Mouse (Mus musculus) small intestine, adult 2 months (tissue): Measurements from ENCODE around the gene Maml3. TPM values are rescaled to one million over a fixed set of nuclear protein-coding genes. Genes with fewer than 3 reads are reported as not detected.

Source experiments
- H3K27ac ChIP-seq: fragments of 200-500 bp; 2 replicates; pipeline ENCODE4 v1.5.1; 2012; ENCODE audit warnings: low read depth, low read length, control low read depth, inconsistent platforms; ENCODE audit not compliant: insufficient read depth
- H3K27me3 ChIP-seq: fragments of 200-500 bp; 2 replicates; pipeline ENCODE4 v1.6.1; 2012; ENCODE audit warnings: mild to moderate bottlenecking, moderate library complexity, low read length, inconsistent platforms; ENCODE audit not compliant: control insufficient read depth, insufficient read depth
- H3K36me3 ChIP-seq: fragments of 200-500 bp; 2 replicates; pipeline ENCODE4 v1.6.1; 2012; ENCODE audit warnings: mild to moderate bottlenecking, low read length, control low read depth, inconsistent platforms; ENCODE audit not compliant: control insufficient read depth, insufficient read depth
- H3K4me1 ChIP-seq: fragments of 200-500 bp; 2 replicates; pipeline ENCODE4 v1.6.1; 2012; ENCODE audit warnings: low read length, inconsistent platforms, mixed read lengths; ENCODE audit not compliant: control insufficient read depth, insufficient read depth, insufficient read length
- H3K4me3 ChIP-seq: fragments of 200-500 bp; 2 replicates; pipeline ENCODE4 v1.5.1; 2012; ENCODE audit warnings: low read depth, mild to moderate bottlenecking, control low read depth, inconsistent platforms, low read length, moderate library complexity
- CTCF ChIP-seq: fragments of 200-500 bp; IDR thresholded peaks from 2 replicates; pipeline ENCODE4 v1.5.1; 2012; ENCODE audit warnings: low read depth, mild to moderate bottlenecking, control low read depth, inconsistent platforms, low read length, moderate library complexity, mixed read lengths; ENCODE audit not compliant: insufficient replicate concordance, insufficient read length; ENCODE audit errors: extremely low read depth
- POLR2A ChIP-seq: fragments of 200-500 bp; IDR thresholded peaks from 2 replicates; pipeline ENCODE4 v1.6.1; 2012; ENCODE audit warnings: low read depth, mild to moderate bottlenecking, control low read depth, inconsistent platforms, low read length, moderate library complexity
- WGBS: fragments of 180-500 bp; shearing (Covaris S2); methylation state at CpG from one replicate; pipeline ENCODE4 v1.1.7; 2018; 5-methylcytosine and 5-hydroxymethylcytosine counted together
- polyA plus RNA-seq: library from polyadenylated mRNA; depleted of rRNA; stranded (reverse); fragments of >200 nt; gene quantifications from 2 replicates; pipeline ENCODE4 v1.2.3, GENCODE M21; 2012

Gene Maml3
- polyA plus RNA-seq, 1 experiment, result 3.2 TPM

DNA sequence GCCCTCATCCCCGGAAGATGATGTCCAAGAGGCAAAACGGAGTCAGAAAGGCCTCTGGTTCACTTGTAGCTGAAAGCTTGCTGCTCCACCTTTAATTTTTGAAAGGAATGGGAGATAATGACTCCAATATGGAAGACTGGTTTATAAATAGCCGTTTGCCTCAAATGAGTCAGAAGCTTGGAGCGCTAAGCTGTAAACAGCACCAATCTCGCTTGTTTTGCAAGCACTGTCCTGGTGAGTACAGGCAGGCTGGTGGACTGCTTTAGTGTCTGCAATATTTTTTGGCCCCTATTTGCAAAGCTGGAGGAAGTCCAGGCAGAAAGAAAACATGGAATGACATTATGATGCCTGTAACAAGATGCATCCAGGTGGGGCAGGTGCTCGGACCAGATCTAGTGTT, 335.7 kb downstream of the Maml3 start:
- Histone ChIP-seq H3K4me3 (no peak overlapping the region), H3K36me3 (0 out of 2 replicates have a peak, but pooled peaks cover 2% of the 10 kb centered on the region), H3K27me3 (no peaks in the 10 kb centered on the region), H3K27ac (no peak overlapping the region), H3K4me1 (no peaks in the 10 kb centered on the region)
- WGBS, result 81% methylated on average over 6 of the region's 6 CpGs
- TF ChIP-seq POLR2A, result no peak
- TF ChIP-seq CTCF, result no peak

DNA sequence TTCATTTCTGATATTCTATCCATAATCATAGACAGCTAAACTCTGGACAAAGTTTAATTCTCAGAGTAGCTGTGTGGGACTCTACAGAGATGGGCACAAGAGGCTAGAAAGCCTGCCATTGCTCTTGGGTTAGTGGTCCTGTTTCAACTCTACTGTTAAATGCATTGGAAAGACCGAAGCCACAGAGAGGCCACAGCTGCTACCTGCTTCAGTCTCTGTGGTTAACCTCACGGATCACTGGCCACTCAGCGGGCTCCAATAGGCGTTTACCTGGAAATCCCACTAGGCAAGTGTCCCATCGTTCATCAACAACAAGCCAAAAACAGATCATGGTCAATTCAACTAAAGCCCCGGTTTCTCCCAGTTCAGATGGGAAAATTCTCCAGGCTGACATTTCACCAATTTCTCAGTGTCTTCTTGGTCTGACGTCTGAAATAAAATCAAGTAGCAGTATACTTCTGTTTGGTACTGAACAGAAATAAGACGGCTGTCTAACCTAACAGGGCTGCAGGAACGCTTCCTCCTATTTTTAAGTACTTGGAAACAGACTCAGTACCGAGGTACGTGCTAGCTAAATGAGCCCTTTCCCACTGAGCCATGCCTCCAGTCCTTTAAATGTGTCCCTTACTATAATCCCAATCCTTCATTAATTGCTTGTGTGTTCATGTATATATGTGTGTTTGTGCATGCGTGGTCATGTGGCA, 339.5 kb downstream of the Maml3 start:
- TF ChIP-seq POLR2A (no peak), CTCF (no peak)
- no peaks in the 10 kb centered on the region for H3K36me3 ChIP-seq
- H3K27ac ChIP-seq, result no peak overlapping the region
- no peaks in the 10 kb centered on the region for H3K27me3 ChIP-seq
- no peak overlapping the region for H3K4me3 ChIP-seq
- H3K4me1 ChIP-seq, result no peaks in the 10 kb centered on the region
- 64% methylated on average over 12 of the region's 12 CpGs for WGBS

DNA sequence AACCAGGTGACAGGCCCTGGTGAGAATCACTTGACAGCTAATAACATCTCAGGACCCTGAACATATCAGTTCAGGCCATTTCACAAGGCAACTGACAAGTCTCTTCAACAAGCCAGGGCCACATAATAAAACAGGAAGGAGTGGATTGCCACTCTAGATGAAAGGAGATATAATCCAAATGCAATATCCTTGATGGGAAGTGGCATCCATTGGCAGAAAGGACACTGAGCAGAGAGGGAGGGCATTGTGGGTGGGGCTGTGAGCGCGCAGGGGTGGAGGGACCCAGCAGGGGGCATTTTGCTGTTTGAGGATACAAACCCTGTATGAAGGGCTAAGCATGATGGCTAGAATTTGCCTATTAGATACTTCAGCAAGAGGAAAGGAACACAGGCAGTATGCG, 340.7 kb downstream of the Maml3 start:
- H3K27ac ChIP-seq, result no peak overlapping the region
- H3K36me3 ChIP-seq, result no peaks in the 10 kb centered on the region
- H3K27me3 ChIP-seq, result no peaks in the 10 kb centered on the region
- TF ChIP-seq CTCF (no peak), POLR2A (no peak)
- 89% methylated on average over 3 of the region's 3 CpGs for WGBS
- H3K4me1 ChIP-seq, result no peaks in the 10 kb centered on the region
- no peak overlapping the region for H3K4me3 ChIP-seq

DNA sequence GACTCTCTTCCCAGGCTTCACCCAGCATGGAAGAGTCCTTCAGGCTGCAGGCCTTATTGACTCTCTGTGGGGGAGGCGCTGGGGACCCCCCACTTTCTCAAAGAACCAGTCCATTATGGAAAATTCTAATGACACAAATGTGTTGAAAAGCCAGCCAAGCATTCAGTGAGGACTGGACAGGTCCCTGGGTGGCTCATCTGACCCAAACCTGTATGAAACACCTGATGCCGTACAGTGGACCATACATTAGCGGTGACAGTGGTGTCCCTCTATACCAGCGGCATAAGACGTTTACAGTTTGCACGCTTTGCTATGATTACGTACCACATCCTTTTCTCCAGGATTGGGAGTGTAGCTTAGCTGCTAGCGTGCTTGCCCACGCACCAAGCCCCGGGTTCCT, 342.0 kb downstream of the Maml3 start:
- H3K4me3 ChIP-seq, result no peak overlapping the region
- WGBS, result 93% methylated on average over 10 of the region's 10 CpGs
- no peaks in the 10 kb centered on the region for H3K27me3 ChIP-seq
- H3K27ac ChIP-seq, result no peak overlapping the region
- no peaks in the 10 kb centered on the region for H3K36me3 ChIP-seq
- no peak for TF ChIP-seq POLR2A
- H3K4me1 ChIP-seq, result no peaks in the 10 kb centered on the region

DNA sequence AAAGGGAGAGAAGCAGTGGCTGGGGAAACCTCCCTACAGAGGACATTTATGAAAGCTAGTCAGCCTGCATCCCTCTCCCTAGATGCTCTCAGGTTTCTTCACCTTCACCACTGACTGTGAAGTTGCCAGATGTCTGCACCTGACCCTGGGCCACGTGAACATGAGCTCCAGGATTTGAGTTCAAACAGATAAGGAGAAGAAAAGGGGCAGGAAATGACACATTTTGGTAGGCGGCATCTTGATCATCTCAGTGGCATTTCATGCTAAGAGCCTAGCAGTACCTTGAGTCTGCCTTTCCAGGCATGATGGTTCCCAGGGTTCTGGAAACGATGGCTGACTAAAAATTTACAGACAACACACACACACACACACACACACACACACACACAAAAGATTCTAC, 345.3 kb downstream of the Maml3 start:
- no peaks in the 10 kb centered on the region for H3K36me3 ChIP-seq
- H3K4me3 ChIP-seq, result no peak overlapping the region
- no peak overlapping the region for H3K27ac ChIP-seq
- WGBS, result 69% methylated on average over 3 of the region's 3 CpGs
- no peaks in the 10 kb centered on the region for H3K4me1 ChIP-seq
- no peaks in the 10 kb centered on the region for H3K27me3 ChIP-seq
- TF ChIP-seq CTCF (no peak), POLR2A (no peak)

DNA sequence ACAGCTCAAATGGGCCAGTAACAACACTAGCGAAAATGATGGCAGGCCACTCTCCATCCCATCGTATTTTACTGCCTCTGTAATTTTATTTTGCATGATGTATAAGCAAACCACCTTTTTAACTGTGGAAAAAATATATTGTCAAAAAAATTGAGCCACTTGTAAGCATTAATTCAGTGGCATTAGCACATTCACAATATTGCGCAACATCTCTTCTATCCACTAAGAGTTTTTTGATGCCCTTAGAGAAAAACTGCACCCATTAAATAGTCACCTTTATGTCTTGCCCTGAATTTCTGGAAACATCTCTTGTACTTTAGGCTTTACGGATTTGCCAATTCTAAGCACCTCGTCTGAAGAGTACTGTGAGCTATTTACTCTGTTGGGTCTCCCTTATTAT, 347.8 kb downstream of the Maml3 start:
- H3K4me1 ChIP-seq, result no peaks in the 10 kb centered on the region
- TF ChIP-seq CTCF (no peak), POLR2A (no peak)
- WGBS, result 97% methylated on average over 5 of the region's 5 CpGs
- H3K36me3 ChIP-seq, result no peaks in the 10 kb centered on the region
- no peak overlapping the region for H3K4me3 ChIP-seq
- H3K27me3 ChIP-seq, result no peaks in the 10 kb centered on the region
- H3K27ac ChIP-seq, result no peak overlapping the region

DNA sequence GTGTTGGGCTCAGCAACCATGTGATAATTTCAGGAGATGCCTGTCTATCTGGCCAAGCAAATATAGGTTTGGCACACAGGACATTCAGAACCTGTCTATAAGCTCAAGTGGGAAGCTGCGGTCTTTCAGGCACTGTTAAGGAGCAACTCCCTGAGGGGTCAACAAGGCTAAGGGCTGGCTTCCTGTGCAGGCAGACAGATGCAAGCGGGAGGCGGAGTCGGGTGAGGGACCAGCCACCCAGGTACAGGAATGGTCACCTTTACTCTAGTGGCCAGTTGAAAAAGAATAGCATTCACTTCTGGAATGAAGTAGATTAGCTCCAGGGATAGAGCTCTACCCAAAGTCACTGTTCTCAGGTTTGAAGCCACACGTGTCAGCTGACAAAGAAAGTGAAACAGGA, 348.6 kb downstream of the Maml3 start:
- WGBS, result 74% methylated on average over 5 of the region's 5 CpGs
- Histone ChIP-seq H3K27me3 (no peaks in the 10 kb centered on the region), H3K4me3 (no peak overlapping the region), H3K36me3 (no peaks in the 10 kb centered on the region), H3K27ac (no peak overlapping the region), H3K4me1 (no peaks in the 10 kb centered on the region)
- TF ChIP-seq POLR2A, result no peak
- TF ChIP-seq CTCF, result no peak
